Mouse (Mus musculus) CD4-positive helper T cell, adult 2 months (primary cell): ENCODE measurements around the gene Eddm3b.

ENCODE experiments used
- DNase-seq: peaks from one replicate; pipeline ENCODE4 v3.0.0-alpha.2; 2012; ENCODE audit warnings: low read depth, missing footprints, low spot score

Gene Eddm3b

DNA sequence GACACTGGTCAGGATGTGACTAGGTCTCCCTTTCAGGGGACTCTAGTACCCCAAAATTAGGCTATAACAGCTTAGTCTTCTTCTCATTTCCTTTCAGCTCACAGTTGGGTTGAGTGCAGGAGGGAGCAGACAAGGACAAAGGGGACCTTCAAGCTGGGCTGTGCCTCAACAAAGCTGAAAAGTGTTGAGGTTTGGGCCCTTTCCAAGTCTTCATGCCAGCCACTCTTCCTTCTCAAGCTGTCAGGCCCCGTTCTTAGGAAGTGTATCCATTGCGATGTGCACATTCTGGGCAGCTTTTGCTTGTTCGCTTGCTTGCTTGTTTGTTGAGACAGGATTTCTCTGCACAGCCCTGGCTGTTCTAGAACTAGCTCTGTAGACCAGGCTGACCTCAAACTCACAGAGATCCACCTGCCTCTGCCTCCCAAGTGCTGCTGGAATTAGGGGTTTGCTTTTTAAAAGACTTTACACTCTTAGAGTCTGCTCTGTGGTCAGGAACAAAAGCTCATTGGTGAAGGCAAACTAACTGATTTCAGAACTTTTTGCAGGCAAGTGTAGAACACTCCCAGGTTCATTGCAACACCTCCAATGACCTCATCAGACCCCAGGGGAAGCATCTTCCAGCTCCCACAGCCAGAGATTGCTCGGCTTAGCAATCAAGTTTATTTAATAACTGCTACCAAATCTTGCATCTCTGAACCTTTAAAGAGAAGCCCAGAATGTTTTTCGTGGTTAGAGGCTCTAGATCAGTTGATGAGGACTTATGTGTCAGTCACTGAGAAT lies 19.9 kb upstream of the Eddm3b start:
- no peak for DNase-seq

DNA sequence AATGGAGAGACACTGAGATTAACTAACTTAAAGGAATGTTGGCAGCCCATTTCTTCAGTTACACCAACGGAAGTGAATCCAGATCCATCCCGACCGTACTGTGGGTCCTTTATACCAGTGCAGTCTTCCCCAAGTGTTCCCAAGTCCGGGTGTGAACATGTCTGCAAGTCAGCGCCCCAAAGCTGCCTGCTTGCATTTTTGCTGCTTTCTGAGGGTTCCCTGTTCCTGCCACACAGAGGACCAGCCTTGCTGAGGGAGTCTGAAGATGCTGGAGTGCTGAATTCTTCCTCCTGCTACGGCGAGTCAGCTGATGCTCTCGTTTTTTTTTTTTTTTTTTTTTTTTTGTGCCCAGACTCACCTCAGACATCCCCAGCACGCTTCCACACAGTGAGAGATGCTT lies 19.3 kb upstream of the Eddm3b start:
- no peak for DNase-seq

DNA sequence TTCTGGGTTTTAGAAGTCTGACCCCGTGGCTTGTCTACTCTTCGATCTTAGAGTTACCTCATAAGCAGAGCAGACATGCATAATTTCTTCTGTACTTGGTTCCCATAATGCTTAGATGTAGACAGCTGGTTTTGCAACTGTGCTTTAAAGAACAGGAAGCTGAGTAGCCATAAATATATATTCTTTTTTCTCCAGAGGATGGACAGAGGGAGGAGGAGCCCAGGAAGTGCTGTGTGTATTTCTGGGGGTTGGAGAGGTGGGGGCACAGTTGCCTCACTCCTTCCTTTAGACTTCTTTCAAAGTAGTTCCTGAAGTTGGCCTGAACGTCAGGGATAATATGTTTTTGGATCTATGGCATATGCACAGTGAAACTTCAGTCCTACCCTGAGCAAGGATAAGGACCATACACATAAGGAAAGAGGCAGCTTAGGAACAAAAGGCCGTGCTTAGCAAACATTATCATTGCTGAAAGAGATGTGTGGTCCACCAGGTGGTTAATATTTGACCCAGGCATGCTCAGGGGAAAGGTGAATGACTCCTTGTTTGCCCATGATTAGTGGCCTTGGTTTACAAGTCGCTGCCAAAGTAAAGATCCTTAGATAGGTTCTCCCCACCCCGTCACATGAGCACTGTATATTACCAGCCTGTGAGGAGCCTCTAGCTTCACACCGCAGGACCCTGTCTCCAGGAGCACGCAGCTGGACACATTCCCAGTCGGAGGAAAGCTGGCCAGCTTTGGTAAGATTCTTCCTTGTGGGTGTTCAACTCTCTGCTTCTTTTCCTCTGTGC lies 18.3 kb upstream of the Eddm3b start:
- DNase-seq, result no peak

DNA sequence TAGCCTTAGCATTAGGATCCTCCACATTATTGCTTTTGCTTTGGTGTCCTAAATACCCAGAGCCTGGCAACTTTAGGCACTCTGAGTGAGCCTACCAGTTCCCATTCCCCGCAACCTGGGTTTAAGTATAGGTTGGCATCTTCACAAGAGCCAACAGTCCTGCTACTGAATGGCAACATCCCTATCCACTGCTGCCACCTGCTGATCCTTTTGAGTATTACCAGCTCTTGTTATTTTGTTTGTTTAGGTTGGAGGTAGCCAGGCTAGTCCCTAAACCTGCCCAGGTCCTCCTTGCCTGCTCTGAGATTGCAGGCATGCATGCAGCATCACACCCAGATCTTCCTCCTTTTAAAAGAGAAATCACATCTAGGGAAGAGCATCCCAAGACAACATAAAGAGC lies 15.9 kb upstream of the Eddm3b start:
- peak; percentile 65 for DNase-seq

DNA sequence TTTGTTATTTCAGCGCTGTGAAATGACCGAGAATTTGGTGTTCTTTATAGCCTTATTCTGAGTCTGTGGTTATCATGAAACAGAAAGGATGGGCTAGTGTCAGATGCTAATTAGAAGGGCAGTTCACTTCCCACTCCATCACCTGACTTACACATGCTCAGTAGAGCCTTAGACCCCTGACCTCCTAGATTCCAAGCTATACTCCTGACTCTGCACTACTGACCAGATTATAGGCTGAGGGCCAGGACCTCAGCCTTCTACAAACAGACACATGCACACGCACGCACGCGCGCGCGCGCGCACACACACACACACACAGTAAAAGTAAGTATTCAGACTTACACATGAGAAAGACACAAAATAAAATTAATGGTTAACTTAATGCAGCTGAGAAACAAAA lies 15.3 kb upstream of the Eddm3b start:
- no peak for DNase-seq

DNA sequence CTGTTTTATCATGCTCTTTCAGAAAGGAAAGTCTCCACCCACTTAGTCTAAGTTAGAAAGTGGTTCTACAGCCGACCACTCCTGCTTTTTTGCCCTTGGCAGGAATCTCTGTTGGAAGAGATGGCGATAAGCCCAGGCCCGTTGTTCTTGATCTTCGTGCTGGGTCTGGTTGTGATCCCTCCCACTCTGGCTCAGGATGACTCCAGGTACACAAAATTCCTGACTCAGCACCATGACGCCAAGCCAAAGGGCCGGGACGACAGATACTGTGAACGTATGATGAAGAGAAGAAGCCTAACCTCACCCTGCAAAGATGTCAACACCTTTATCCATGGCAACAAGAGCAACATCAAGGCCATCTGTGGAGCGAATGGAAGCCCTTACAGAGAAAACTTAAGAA lies 12.9 kb upstream of the Eddm3b start:
- no peak for DNase-seq

DNA sequence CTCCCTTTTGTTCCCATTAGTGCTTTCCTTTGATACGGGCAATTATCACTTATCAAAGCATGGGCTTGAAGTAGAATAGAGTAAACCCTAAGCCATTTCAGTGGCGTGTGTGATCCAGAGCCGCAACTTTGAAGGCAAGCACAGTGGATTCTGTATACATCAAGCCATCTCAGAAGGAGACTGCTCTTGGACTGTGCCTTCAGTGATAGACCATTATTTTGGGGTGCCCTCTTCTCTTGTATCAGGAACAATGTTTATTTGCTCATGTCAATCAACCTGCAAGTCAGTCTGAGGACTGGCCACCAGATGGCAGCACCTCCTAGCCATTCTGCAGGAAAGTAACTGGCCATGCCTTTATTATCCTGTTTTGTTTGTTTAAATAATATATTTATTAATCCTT lies 11.0 kb upstream of the Eddm3b start:
- DNase-seq, result peak; percentile 58

DNA sequence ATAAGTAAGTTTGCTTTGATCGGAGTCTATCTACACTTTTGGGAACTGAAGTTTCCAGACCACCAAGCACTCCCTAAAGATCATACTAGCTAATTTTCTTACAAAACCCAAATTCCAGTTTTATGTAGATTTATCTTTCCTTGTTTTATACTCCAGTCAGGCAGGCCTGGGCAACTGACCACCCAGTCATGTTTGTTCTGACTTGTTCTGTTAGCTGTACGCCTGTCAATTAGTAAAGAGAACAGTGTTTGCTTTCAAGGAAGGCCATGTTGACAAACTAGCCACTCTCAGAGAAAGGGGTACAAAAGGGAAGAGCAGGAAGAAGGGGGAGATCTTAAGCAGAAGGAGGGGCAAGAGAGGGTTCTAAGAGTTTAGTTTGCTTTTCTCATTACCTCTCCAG lies 9.9 kb upstream of the Eddm3b start:
- no peak for DNase-seq

DNA sequence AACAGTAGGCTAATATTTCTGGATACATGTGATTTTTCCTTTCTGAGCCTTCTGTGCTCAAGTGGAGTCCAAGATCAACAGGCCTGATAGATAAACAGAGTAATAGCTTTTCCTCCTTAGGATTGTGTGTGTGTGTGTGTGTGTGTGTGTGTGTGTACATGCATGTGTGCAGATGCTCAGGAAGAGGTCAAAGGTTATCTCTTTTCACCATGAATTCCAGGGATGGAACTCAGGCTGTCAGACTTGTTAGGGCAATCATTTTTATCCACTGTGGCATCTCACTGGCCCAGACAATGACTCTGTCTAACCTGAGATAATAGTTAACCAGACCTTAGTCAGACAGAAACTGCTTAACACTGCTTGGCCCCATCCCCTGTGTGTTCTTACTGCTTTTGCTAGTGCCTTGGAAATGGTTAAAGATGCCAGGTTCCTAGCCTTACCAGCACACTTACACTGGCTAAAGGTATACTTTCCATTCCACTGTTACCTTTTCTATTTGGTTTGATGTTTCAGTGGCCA lies 7.7 kb upstream of the Eddm3b start:
- DNase-seq, result no peak

DNA sequence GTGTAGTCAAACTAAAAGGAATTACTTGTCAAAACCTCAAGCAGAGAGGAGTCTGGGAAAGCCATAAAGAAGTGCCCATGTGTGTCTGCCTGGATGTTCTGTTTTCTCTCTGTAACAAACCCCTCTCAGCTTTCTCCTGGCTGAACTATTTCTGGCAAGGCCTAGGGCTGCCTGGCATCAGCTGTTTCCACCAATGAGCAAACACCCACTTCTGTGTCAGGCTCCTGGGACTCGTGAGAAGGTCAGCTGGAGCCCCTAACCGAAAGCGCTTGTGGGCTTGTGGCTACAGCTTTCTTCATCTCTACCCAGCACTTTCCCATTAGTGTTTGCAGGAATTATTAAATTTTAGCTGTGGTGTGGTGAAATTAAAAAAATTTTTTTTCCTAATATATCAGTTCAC lies 2.3 kb upstream of the Eddm3b start:
- DNase-seq, result no peak

DNA sequence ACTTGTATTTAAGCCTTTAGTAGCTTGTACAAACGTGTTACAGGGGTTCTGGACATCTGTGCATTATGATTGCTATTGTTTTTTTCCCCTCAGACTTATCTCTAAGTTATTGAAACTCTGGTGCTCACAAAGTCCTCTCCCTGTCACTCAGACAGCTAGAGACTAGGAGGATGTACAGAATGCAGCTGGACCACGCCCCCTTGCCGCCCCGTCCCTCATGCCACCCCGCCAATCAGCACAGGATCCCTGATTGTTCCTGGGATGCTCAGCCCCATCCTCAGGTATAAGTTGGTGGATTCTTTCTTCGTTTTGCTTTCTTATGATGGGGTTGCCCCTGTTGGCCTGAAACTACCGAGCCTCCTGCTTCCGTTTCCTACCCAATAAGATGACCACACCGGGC lies 750 bp upstream of the Eddm3b start:
- DNase-seq, result no peak

DNA sequence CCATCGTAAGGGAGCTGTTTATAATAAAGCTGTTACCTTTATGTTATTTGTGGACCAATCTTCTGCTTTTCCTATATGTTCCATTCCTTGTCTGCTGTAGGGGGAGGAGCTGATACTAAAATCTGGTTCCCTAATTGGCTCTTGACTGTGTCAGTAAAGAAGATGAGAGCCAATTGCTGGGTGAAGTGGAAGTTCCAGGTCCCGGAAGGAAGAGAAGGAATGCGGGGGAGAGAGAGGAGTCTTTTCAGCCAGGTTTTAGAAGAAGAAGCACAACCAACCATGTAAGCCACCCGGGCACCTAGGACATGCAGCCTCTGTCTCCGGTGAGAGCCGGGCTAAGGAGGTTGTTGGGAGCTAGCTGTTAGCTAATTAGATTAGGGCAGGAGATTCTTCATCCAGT lies 11.5 kb downstream of the Eddm3b start:
- DNase-seq, result no peak

DNA sequence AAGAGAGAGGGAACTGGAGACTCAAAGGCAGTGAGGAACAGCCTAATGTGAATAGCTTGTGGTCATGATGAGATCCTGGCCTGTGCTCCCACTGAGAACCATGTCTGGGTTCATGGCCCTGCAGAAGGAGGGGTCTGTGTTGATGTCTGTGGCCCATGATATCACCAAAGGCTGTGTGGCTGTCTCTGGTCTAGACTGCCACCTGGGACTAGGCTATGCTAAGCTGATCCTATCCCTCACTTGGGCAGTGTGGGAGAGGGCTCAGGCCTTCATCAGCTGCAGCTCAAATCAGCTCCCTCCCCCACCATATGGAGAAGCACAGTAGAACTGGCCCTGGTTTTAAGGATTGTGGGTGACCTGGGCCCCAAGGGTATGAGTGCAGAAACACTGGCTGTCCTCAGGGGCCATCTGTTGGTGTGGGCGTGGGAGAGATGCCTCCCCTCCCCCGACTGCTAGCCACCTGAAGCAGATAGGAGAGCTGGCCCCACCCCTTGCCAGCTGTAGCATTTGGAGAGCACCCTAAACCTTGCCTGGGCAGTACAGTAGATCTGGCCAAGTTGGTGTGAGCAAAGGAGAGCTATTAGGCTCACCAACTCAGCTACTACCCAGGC lies 13.5 kb downstream of the Eddm3b start:
- no peak for DNase-seq

DNA sequence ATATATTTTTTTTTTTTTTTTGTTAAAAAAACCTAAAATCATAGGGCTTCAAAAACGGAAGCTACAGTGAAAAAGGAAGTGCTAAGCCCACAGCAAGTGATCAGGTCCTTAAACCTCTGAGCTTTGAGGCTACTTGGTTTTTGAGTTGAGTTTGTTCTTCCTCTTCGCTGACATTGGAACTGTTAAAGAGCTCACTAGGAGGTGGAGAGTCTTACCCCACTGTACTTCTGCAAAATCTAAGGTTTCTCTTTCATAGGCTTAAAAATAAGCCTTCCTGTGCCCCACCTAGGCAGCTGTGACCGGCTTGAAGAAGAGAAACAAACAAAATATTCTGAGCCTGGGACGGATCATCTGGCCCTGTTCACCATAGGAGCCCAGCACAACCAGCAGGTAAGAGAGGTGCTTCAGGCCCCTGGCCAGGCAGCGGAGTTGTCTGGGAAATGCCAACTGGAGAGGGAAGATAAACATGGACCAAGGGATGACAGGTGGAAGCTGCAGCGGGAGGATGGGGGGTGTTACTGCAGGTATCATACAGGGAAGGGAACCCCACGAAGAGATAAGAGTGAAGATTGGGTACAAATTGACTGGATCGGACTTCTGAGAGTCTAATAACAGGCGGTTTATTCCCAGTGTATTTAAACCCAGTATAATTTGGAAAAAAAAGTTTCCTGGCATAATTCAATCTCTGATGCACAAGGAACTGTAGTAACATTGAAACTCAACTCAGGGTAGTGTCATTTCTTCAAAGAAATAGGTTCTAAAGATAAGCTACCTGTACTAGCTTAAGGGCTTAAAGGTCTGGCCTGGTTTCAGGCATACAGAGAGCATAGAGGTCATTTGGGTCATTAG lies 14.8 kb downstream of the Eddm3b start:
- no peak for DNase-seq

DNA sequence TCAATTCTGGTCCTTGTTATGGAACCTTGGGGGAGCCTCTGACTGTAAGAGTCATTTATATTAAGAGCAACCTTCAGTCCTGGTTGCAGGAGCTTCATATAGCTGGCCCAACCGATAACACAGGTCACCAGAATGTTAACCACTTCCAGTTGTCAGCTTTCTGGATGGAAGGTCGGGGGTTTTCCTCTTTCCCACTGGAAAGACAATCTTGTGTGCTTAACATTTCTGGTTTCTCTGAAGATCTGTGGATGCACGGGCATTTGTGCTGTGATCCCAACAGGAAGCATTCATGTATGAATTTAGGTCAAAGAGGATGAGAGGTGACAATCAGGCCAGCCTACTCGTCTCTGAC lies 15.4 kb downstream of the Eddm3b start:
- DNase-seq, result no peak

DNA sequence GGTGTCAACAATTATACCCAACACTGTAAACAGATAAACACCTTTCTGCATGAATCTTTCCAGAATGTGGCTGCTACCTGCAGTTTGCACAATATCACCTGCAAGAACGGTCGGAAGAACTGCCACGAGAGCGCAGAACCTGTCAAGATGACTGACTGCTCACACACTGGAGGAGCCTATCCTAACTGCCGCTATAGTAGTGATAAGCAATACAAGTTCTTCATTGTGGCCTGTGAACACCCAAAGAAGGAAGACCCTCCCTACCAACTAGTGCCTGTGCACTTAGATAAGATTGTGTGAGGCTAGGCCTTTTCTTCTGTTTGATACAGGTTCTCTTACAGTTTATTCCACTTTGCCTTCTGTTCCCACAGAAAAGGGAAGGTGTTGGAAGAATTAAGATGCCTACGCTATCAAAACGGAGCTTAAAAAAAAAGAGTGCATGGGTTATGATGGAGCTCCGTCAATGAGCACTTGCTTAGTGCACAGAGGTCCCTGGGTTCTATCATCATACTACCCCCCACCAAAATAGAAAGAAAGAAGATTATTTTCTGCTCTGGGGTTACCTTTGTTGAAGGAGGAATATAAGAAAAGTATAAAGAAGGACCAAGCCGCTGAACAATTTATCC lies 16.2 kb downstream of the Eddm3b start:
- no peak for DNase-seq

DNA sequence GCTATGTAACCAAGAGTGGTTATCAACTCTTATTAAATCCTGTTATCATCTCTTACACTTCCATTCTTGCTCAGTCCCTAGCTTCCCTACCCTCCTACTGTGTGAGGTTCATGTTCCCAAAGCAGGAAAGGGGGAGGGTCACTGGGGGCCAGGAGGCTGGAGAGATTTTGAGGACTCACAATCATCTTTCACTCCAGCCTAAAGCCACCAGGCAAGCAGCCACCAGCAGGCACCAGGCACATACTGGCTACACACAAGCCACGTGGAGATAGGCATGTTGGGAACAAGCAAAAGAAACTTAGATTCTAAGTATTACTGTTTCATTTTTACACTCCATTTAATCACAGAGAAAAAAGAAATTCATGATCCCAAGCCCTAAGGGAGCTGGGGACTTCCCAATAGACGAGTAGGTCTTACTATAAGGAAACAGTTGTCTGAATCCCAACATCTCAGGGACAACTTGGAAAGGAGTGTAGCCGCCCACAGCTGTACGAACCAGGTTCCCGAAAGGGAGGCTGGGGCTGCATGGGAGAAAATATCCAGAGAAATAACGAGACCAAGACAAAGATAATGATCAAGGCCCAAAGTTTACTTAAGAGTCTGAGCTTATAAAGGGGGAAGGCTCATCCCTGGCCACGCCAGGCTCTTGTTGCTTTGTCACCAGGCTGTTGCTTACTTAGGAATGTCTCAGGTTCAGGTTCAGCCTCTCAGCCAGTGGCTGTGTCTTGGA lies 17.0 kb downstream of the Eddm3b start:
- no peak for DNase-seq

DNA sequence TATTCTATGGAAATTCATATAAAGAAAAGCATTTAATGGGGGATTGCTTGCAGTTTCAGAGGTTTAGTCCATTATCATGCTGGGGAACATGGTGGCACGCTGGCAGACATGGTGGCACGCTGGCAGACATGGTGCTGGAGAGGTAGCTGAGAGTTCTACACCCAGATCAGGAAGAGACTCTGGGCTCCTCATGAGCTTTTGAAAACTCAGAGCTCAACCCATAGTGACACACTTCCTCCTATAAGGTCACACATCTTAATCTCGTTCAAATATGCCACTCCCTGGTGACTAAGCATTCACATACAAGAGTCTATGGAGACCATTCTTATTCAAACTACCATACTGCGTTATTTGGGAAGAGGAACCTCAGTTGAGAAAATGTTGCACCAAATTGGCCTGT lies 18.1 kb downstream of the Eddm3b start:
- no peak for DNase-seq

DNA sequence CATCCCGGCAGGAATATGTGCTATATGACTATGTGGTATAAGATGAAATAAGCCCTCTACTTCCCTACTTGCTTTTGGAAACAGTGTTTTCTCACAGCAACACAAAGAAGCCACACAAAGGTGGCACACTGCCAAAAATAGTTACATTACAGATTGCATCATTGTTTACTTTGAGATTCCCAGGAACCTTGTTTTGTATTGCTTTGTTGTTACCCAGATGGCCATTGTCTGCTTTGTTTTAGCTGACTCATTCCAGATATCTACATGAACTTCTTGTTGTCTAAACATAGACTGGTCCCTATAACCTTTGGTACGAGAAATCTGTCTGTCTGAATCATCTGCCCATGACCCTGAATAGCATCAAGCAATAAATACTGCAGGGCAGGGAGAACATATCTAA lies 26.1 kb downstream of the Eddm3b start:
- no peak for DNase-seq

DNA sequence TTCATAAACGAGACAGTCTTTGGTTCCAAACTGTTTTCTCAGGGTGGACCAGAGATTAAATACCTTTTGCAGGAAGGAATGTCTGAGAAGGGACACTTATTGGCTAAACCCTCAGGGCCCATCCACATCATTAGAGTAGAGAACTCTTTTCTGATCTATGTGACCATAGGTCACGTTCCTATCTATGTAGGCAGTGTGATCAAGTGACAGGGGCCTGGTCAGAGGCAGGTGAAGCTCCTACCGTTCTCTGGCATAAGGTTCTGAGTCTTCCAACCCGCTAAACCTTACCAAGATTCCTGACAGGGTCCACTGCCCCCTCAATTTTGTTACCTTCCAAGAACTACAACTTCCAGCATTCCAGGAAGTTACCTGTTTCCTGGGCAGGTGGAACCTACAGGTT lies 27.9 kb downstream of the Eddm3b start:
- DNase-seq, result no peak

DNA sequence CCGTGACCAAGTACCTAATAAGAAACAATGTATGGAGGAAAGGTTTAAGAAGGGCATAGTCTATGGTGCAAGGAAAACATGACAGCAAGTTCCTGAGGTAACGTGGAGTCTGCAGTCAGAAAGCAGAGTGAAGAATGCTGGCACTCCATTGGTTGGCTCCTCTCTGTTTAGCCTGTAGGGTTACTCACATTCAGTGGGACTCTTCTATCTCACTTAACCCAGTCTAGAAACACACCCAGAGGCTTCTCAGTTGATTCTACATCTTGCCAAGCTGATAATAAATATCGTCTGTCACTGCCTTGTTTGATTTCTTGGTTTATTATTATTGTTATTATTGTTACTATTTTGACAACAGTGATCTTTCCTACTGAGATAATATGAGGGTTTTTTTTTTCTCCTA lies 28.3 kb downstream of the Eddm3b start:
- DNase-seq, result no peak
